Mouse (Mus musculus): ENCODE measurements at regions not wholly inside any gene's neighbourhood (a gene's known extent, or its start where the extent isn't known, plus 50 kb on each side); places are given as distances from the start of the nearest gene placed in this dataset.
A peak's percentile ranks its signal among the peaks of the same experiment; 100 is the strongest.

- Histone ChIP-seq H3K9ac (ENCODE audit: low read depth, low read length) (peak overlapping the region; percentile 32; the same call in 1 of the 2 replicates), H3K27ac (ENCODE audit: low read depth, low read length) (peak overlapping the region; percentile 77), H3K36me3 (ENCODE audit: control insufficient read depth, insufficient read depth, low read length) (no peaks in the 10 kb centered on the region), H3K9me3 (ENCODE audit: control insufficient read depth, low read length) (no peaks in the 10 kb centered on the region), H3K4me1 (ENCODE audit: control insufficient read depth, insufficient read depth, low read depth, low read length) (peaks cover 15% of the 10 kb centered on the region), H3K27me3 (replicated peaks; ENCODE audit: control insufficient read depth, insufficient read depth, low read length) (no peaks in the 10 kb centered on the region), H3K4me3 (ENCODE audit: low read length) (no peak overlapping the region), H3K4me2 (ENCODE audit: low read length) (no peak overlapping the region; the same call in 1 of the 2 replicates)
- ATAC-seq, result peak; percentile 49
- 17% methylated on average over 4 of the region's 4 CpGs for WGBS
These were observed 430.1 kb downstream of the Prss52 start for GRCm38 (mm10) chr14:64534194-64534593.

DNA sequence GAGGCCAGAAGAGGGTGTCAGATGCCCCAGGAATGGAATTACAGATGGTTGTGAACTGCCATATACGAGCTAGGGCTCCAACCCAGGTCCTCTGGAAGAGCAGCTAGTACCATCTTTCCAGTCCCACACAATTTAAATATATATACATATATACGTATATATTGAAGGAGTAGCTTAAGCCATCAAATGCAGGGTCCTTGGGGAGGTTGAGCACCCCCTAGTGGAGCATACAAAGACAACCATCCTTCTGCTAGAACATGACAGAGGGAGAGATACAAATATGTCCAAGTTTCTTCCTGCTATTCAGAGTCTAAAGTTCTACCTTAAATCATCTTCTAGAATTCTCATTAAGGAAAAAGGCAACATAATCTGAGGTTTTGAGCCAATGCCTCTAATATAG is 435.4 kb downstream of the Prss52 start:
- whole genome bisulfite sequencing, result 67% methylated on average over 2 of the region's 2 CpGs
- Histone ChIP-seq H3K9me3 (ENCODE audit: control insufficient read depth, low read length) (no peaks in the 10 kb centered on the region), H3K27me3 (replicated peaks; ENCODE audit: control insufficient read depth, insufficient read depth, low read length) (no peaks in the 10 kb centered on the region), H3K4me1 (ENCODE audit: control insufficient read depth, insufficient read depth, low read depth, low read length) (peaks cover 5% of the 10 kb centered on the region; the same call in 1 of the 2 replicates), H3K9ac (ENCODE audit: low read depth, low read length) (no peak overlapping the region), H3K36me3 (ENCODE audit: control insufficient read depth, insufficient read depth, low read length) (no peaks in the 10 kb centered on the region), H3K4me2 (ENCODE audit: low read length) (no peak overlapping the region), H3K4me3 (ENCODE audit: low read length) (no peak overlapping the region), H3K27ac (ENCODE audit: low read depth, low read length) (no peak overlapping the region)
- ATAC-seq, result no peak

GRCm38 (mm10) chr14:64545056-64545455 is 441.0 kb downstream of the Prss52 start:
- Histone ChIP-seq H3K4me1 (ENCODE audit: control insufficient read depth, insufficient read depth, low read depth, low read length) (no peaks in the 10 kb centered on the region), H3K27ac (ENCODE audit: low read depth, low read length) (no peak overlapping the region; the same call in 1 of the 2 replicates), H3K9me3 (ENCODE audit: control insufficient read depth, low read length) (no peaks in the 10 kb centered on the region), H3K9ac (ENCODE audit: low read depth, low read length) (no peak overlapping the region), H3K27me3 (replicated peaks; ENCODE audit: control insufficient read depth, insufficient read depth, low read length) (no peaks in the 10 kb centered on the region), H3K36me3 (ENCODE audit: control insufficient read depth, insufficient read depth, low read length) (no peaks in the 10 kb centered on the region), H3K4me3 (ENCODE audit: low read length) (no peak overlapping the region), H3K4me2 (ENCODE audit: low read length) (no peak overlapping the region)
- 0 out of 2 replicates have a peak, but pooled peaks have one; percentile 34 for ATAC-seq
- WGBS, result 63% methylated on average over 3 of the region's 3 CpGs

DNA sequence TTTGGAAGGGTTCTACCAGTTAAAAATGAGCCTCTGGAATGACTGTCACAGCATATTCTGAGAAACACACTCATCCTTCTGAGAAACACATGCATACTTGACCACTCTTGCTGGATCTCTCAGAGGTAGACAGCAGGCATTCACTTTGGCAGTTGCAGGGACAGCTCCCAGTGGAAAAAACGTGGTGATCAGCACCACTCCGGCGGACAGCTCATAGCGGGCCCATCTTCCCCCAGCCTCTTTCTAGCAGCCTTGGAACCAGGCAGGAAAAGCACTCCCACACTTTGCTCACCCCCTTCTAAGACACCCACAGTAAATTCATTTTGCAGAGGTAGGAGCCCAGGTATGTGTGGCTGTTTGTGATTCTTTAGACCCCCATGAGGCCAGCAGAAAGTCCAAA is 442.7 kb downstream of the Prss52 start:
- H3K27ac ChIP-seq (ENCODE audit: low read depth, low read length), result no peak overlapping the region
- H3K9ac ChIP-seq (ENCODE audit: low read depth, low read length), result no peak overlapping the region
- no peaks in the 10 kb centered on the region for H3K9me3 ChIP-seq (ENCODE audit: control insufficient read depth, low read length)
- ATAC-seq, result no peak
- WGBS, result 12% methylated on average over 4 of the region's 4 CpGs
- no peaks in the 10 kb centered on the region for H3K4me1 ChIP-seq (ENCODE audit: control insufficient read depth, insufficient read depth, low read depth, low read length)
- no peak overlapping the region for H3K4me2 ChIP-seq (ENCODE audit: low read length)
- H3K4me3 ChIP-seq (ENCODE audit: low read length), result no peak overlapping the region
- no peaks in the 10 kb centered on the region for H3K27me3 ChIP-seq (replicated peaks; ENCODE audit: control insufficient read depth, insufficient read depth, low read length)
- H3K36me3 ChIP-seq (ENCODE audit: control insufficient read depth, insufficient read depth, low read length), result no peaks in the 10 kb centered on the region

- Histone ChIP-seq H3K9me3 (ENCODE audit: control insufficient read depth, low read length) (no peaks in the 10 kb centered on the region), H3K4me1 (ENCODE audit: control insufficient read depth, insufficient read depth, low read depth, low read length) (no peaks in the 10 kb centered on the region), H3K4me3 (ENCODE audit: low read length) (no peak overlapping the region), H3K9ac (ENCODE audit: low read depth, low read length) (no peak overlapping the region), H3K27me3 (replicated peaks; ENCODE audit: control insufficient read depth, insufficient read depth, low read length) (no peaks in the 10 kb centered on the region), H3K27ac (ENCODE audit: low read depth, low read length) (no peak overlapping the region), H3K36me3 (ENCODE audit: control insufficient read depth, insufficient read depth, low read length) (no peaks in the 10 kb centered on the region), H3K4me2 (ENCODE audit: low read length) (no peak overlapping the region)
- WGBS, result 51% methylated on average over 4 of the region's 4 CpGs
- ATAC-seq, result no peak
These were observed 448.9 kb downstream of the Prss52 start for GRCm38 (mm10) chr14:64552951-64553350.

DNA sequence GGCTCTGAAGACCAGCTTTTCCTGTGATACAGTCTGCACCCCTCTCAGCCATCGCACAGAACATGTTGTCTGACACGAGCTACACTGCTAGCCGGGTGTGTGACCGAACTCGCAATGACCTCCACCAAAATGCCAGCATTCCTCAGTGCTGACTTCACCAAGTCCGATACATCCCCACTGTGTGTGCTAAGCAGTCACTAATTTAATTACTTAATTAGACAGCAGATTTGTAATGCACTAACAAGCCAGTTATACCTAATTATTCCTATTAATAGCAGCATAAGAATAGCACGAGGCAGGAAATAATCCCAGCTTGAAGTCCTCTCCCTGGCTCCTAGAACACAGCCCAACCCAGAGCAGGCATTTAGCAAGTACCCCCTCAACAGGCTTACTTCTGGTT is 452.0 kb downstream of the Prss52 start:
- H3K36me3 ChIP-seq (ENCODE audit: control insufficient read depth, insufficient read depth, low read length), result no peaks in the 10 kb centered on the region
- H3K27ac ChIP-seq (ENCODE audit: low read depth, low read length), result no peak overlapping the region
- no peaks in the 10 kb centered on the region for H3K9me3 ChIP-seq (ENCODE audit: control insufficient read depth, low read length)
- no peaks in the 10 kb centered on the region for H3K27me3 ChIP-seq (replicated peaks; ENCODE audit: control insufficient read depth, insufficient read depth, low read length)
- ATAC-seq, result no peak
- no peak overlapping the region for H3K4me3 ChIP-seq (ENCODE audit: low read length)
- 83% methylated on average over 7 of the region's 7 CpGs for WGBS
- no peak overlapping the region for H3K4me2 ChIP-seq (ENCODE audit: low read length)
- no peaks in the 10 kb centered on the region for H3K4me1 ChIP-seq (ENCODE audit: control insufficient read depth, insufficient read depth, low read depth, low read length)
- H3K9ac ChIP-seq (ENCODE audit: low read depth, low read length), result no peak overlapping the region

GRCm38 (mm10) chr14:64557453-64557852 is 453.4 kb downstream of the Prss52 start:
- WGBS, result 64% methylated on average over 6 of the region's 6 CpGs
- no peak overlapping the region for H3K27ac ChIP-seq (ENCODE audit: low read depth, low read length)
- no peaks in the 10 kb centered on the region for H3K36me3 ChIP-seq (ENCODE audit: control insufficient read depth, insufficient read depth, low read length)
- no peaks in the 10 kb centered on the region for H3K4me1 ChIP-seq (ENCODE audit: control insufficient read depth, insufficient read depth, low read depth, low read length)
- H3K27me3 ChIP-seq (replicated peaks; ENCODE audit: control insufficient read depth, insufficient read depth, low read length), result no peaks in the 10 kb centered on the region
- no peak overlapping the region for H3K4me3 ChIP-seq (ENCODE audit: low read length)
- no peak overlapping the region for H3K4me2 ChIP-seq (ENCODE audit: low read length)
- ATAC-seq, result no peak
- H3K9ac ChIP-seq (ENCODE audit: low read depth, low read length), result no peak overlapping the region
- H3K9me3 ChIP-seq (ENCODE audit: control insufficient read depth, low read length), result no peaks in the 10 kb centered on the region

GRCm38 (mm10) chr14:64568689-64569088 is 464.6 kb downstream of the Prss52 start:
- no peak overlapping the region for H3K4me3 ChIP-seq (ENCODE audit: low read length)
- WGBS, result 20% methylated on average over 6 of the region's 6 CpGs

DNA sequence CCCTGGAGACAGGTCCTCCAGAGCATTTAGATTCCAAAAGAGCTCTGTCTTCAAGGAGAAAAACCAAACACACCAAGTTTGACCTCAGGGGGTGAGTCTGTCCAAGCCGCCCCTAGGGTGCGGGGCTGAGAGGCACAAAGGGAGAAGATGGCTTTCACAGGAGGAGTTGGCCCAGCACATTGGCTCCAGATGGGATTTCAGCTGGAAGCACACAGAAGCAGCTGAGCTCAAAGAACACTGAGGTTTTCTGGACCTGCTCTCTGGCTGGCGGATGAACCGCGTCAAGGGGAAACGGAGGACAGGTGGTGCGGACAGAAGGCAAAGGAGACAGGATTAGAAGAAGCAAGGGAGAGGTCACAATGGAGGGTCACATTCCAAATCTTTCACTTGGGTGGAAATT is 466.9 kb downstream of the Prss52 start:
- WGBS, result 61% methylated on average over 7 of the region's 7 CpGs
- H3K4me1 ChIP-seq (ENCODE audit: control insufficient read depth, insufficient read depth, low read depth, low read length), result 0 out of 2 replicates have a peak, but pooled peaks cover 2% of the 10 kb centered on the region
- no peak overlapping the region for H3K9ac ChIP-seq (ENCODE audit: low read depth, low read length)
- no peak overlapping the region for H3K4me2 ChIP-seq (ENCODE audit: low read length)
- ATAC-seq, result no peak
- no peaks in the 10 kb centered on the region for H3K27me3 ChIP-seq (replicated peaks; ENCODE audit: control insufficient read depth, insufficient read depth, low read length)
- H3K4me3 ChIP-seq (ENCODE audit: low read length), result no peak overlapping the region
- H3K9me3 ChIP-seq (ENCODE audit: control insufficient read depth, low read length), result no peaks in the 10 kb centered on the region
- no peaks in the 10 kb centered on the region for H3K36me3 ChIP-seq (ENCODE audit: control insufficient read depth, insufficient read depth, low read length)
- H3K27ac ChIP-seq (ENCODE audit: low read depth, low read length), result no peak overlapping the region; the same call in 1 of the 2 replicates

More at GRCm38 (mm10) chr14:64568689-64569088, 464.6 kb downstream of the Prss52 start:
- no peak for ATAC-seq
- Histone ChIP-seq H3K4me1 (ENCODE audit: control insufficient read depth, insufficient read depth, low read depth, low read length) (0 out of 2 replicates have a peak, but pooled peaks cover 2% of the 10 kb centered on the region), H3K9ac (ENCODE audit: low read depth, low read length) (no peak overlapping the region), H3K9me3 (ENCODE audit: control insufficient read depth, low read length) (no peaks in the 10 kb centered on the region), H3K27me3 (replicated peaks; ENCODE audit: control insufficient read depth, insufficient read depth, low read length) (no peaks in the 10 kb centered on the region), H3K4me2 (ENCODE audit: low read length) (no peak overlapping the region), H3K36me3 (ENCODE audit: control insufficient read depth, insufficient read depth, low read length) (no peaks in the 10 kb centered on the region), H3K27ac (ENCODE audit: low read depth, low read length) (no peak overlapping the region)

DNA sequence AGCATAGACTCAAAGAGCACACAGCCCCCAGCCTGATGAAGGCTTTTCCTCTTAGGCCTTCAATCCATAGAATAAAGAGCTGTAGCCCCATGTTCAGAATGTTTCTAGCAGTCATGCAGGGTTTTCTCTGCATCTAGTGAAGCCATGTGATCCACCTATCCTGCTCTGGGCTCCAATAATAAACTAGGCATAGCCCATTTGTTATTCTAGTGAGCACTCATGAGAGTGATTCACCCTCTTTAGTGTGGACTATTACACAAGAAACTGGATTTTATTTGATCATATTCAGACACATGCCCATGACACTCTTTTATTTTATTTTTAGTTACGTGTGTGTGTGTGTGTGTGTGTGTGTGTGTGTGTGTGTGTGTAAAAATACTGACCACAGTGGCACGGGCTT is 468.7 kb downstream of the Prss52 start:
- no peaks in the 10 kb centered on the region for H3K9me3 ChIP-seq (ENCODE audit: control insufficient read depth, low read length)
- H3K9ac ChIP-seq (ENCODE audit: low read depth, low read length), result no peak overlapping the region
- H3K4me2 ChIP-seq (ENCODE audit: low read length), result no peak overlapping the region
- 0 out of 2 replicates have a peak, but pooled peaks cover 2% of the 10 kb centered on the region for H3K4me1 ChIP-seq (ENCODE audit: control insufficient read depth, insufficient read depth, low read depth, low read length)
- peak overlapping the region; percentile 39; the same call in 1 of the 2 replicates for H3K27ac ChIP-seq (ENCODE audit: low read depth, low read length)
- WGBS, result 63% methylated on average over 2 of the region's 2 CpGs
- no peak overlapping the region for H3K4me3 ChIP-seq (ENCODE audit: low read length)
- ATAC-seq, result no peak
- H3K36me3 ChIP-seq (ENCODE audit: control insufficient read depth, insufficient read depth, low read length), result no peaks in the 10 kb centered on the region
- no peaks in the 10 kb centered on the region for H3K27me3 ChIP-seq (replicated peaks; ENCODE audit: control insufficient read depth, insufficient read depth, low read length)

Data from hindbrain, embryonic 16.5 days (tissue).